Mouse (Mus musculus) spleen, adult 2 months (tissue): Measurements from ENCODE around the gene Myh9.

Experiments
- CTCF ChIP-seq: fragments of 200-500 bp; IDR thresholded peaks from 2 replicates; pipeline ENCODE4 v1.5.1; 2011; ENCODE audit warnings: mild to moderate bottlenecking, inconsistent platforms; ENCODE audit not compliant: insufficient read depth, insufficient read length, insufficient replicate concordance; ENCODE audit errors: extremely low read depth
- POLR2A ChIP-seq: fragments of 200-500 bp; IDR thresholded peaks from 2 replicates; pipeline ENCODE4 v1.6.1; 2011; ENCODE audit warnings: low read depth, low read length, inconsistent platforms

GRCm38 (mm10) chr15:77785807-77786206 lies 56.2 kb downstream of the Myh9 start:
- TF ChIP-seq CTCF (no peak), POLR2A (no peak)
